Mouse (Mus musculus): Measurements from ENCODE around the gene Pogk. TPM values are rescaled to one million over a fixed set of nuclear protein-coding genes. Genes with fewer than 3 reads are reported as not detected.

Gene Pogk
- polyA plus RNA-seq (2012; rRNA removed; ENCODE audit: low replicate concordance) = 6.9 and 19.2 TPM in 2 replicates

DNA sequence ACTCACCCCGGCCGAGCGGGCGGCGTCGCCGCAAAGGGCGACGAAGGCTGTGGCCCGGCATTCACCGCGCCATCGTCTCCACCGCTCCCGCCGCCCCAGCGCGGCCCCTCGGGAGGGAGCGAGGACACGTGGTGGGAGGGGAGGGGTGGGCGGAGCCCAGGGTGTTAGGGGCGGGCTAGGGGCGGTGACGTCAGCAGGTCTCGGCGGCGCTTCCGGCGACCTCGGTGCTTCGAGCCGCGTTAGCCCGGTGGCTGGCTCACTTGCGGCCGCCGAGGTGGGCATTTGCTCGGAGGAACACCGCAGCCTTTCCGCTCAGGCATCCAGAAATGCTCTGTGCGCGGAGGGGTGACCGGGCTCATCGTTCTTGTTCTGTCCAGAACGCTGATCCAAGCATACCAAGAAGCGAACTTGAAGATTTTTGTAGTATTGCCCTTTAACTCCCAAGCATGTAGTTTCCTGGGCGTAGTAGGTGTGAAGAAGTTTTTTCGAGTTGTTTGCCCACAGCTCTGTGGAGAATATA lies at the start of gene Pogk:
Gene Pogk, minus strand, starts transcription at position 163 of the 520 bp plus-strand sequence.

DNA sequence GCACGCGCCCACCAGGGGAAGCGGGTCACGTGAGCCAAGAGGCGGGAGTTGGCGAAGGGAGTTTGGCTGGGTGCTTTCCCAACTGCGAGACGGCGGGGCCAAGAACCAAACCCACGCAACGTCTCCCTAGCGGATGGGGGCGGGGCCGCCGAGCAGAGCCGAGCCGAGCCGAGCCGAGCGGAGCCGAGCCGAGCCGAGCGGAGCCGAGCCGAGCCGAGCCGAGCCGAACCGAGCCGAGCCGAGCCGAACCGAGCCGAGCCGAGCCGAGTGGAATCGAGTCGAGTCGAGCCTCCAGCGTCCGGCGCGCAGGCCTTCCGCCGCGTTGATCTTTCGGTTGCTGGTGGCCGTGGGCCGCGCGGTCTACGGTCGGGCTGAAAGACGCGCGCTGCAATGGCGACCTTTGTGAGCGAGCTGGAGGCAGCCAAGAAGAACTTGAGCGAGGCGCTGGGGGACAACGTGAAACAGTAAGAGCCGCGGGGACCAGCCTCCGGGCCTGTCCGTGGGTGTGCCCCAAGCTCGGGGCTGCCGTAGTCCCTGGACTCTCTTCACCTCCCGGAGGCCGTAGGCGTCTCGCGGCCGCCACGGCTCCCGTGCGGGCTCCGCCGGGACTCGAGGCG lies 30.5 kb downstream of the Pogk start, which contains the start of gene Tada1:
Gene Tada1, plus strand, starts transcription at position 85 of the 617 bp plus-strand sequence.

Other genes starting within 250 kb of the Pogk start
- gene Mael, start 171.1 kb downstream of the Pogk start, polyA plus RNA-seq (2012; rRNA removed; ENCODE audit: low replicate concordance) = 0.08 TPM in 1 of 2 replicates, not detected in the other
- 1.2 and 3.0 TPM in 2 replicates for gene Ildr2, start 155.7 kb downstream of the Pogk start, polyA plus RNA-seq (2012; rRNA removed; ENCODE audit: low replicate concordance)
- 12.4 and 19.1 TPM in 2 replicates for gene Tada1, start 30.8 kb downstream of the Pogk start, polyA plus RNA-seq (2012; rRNA removed; ENCODE audit: low replicate concordance)
- not detected in 2 replicates for gene Gm4846, start 87.7 kb upstream of the Pogk start, polyA plus RNA-seq (2012; rRNA removed; ENCODE audit: low replicate concordance)
- not detected in 2 replicates for gene Gm4847, start 237.8 kb upstream of the Pogk start, polyA plus RNA-seq (2012; rRNA removed; ENCODE audit: low replicate concordance)

Data from mammary gland, adult 2 months (tissue).